Mouse (Mus musculus) liver, embryonic 14 days (tissue): ENCODE data around the gene Ppp3r1. TPM values are rescaled to one million over a fixed set of nuclear protein-coding genes. Genes with fewer than 3 reads are reported as not detected.

ENCODE experiments used
- polyA plus RNA-seq: library from polyadenylated mRNA; depleted of rRNA; stranded (reverse); fragments of >200 nt; gene quantifications from 2 replicates; pipeline ENCODE4 v1.2.3, GENCODE M21; 2012; rRNA removed

Gene Ppp3r1
- 16.0 and 18.2 TPM in 2 replicates for polyA plus RNA-seq

DNA sequence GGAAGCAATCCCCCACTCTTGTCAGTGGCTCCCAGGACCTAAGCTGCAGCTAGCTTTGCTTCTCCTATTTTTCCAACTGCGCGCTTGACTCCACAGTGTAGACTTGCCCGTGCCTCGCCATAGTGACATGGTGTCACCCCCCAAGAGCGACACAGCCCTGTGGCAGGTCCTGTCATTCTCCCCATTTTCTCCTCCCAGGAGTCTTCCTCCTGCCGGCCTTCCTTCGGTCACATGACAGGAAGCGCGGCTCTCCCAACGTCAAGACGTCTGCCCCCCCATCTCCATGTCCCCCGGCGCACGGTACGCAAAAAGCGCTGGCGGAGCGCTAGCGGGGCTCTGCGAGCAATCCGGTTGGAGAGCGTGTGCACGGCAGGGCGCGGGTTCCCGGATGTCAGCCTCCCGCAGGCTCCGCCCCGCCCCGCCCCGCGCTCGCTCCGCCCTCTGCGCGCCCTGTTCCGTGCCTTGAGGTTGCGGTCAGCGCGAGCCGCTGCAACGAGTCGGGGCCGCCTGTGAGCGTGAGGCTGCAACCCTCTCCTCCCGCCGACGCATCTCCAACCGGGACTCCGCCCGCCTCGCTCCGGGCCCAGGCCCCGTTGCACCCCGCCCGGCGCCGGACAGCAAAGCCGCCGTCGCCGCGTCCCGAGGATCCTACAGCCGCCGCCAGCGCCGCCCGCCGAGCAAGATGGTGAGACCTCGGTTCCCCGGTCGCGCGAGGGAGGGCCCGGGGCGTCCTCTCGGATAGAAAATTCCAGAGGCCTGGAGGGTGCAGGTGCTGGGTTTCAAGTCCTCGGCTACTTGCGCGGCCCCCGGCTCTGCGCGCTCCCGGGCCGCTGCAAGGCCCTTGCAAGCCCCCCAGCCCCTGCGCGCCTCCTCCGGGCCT, at the start of gene Ppp3r1:
Ppp3r1 (plus strand) TSS at position 406 of the 880 bp plus-strand sequence.

DNA sequence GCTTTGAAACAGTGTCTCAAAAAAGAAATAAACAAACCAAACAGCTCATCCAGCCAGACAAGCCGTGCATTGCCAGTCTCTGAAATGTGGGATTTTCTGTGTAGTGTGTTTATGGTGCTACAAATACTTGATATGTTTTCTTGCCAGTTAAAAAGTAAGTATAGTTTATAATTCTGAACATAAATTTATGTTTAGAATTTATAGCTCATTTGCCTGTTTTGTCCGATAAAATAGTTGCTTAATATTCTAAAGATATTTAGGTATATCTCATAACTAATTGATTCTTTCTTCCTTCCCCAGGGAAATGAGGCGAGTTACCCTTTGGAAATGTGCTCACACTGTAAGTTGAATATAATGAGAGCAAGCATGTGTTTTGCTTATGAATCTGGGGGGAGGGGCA, 22.7 kb downstream of the Ppp3r1 start, which contains the start of gene Wdr92:
Wdr92 (plus strand) TSS at position 301 of the 400 bp plus-strand sequence.

DNA sequence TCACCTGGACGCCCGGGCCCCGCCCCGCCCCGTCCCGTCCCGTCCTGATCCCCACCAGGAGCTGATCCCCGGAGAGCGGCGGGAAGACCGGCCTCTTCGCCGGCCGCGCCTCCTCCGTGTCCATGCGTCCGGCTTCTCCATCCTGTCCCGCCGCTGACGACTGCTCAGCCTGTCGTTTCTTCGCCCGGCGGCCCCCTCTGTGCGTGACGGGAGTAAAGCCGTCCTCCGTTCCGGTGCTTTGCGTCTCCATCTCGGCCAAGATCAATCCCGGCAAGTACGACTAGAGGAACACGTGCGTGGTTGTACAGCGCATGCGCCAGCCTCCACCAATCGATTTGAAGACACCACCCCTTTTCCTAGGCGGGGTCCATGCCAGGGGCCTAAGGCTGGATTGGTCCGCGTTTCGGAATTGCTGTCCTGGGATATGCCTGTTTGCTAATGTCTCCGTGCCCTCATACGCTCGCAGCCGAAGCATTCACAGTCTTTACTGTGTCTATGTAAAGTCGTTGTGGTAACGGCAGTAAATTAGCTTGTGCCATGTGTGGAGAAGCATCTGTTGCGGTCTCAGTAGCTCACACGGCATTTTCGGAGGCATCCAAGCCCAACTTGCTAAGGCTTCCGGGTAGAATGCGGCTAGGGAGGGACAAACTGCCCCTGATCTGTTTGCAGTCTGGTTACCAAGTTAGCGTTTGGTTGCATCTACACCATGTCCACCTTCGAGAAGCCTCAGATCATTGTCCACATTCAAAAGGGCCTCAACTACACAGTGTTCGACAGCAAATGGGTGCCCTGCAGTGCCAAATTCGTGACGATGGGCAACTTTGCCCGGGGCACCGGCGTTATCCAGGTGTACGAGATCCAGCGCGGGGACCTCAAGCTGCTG, 52.4 kb downstream of the Ppp3r1 start, which contains the start of gene Pno1:
Pno1 (minus strand) TSS at position 311 of the 883 bp plus-strand sequence.

Other genes starting within 250 kb of the Ppp3r1 start
- 3.3 and 4.2 TPM in 2 replicates for gene Fbxo48, start 207.9 kb upstream of the Ppp3r1 start, polyA plus RNA-seq
- gene Cnrip1, start 107.7 kb upstream of the Ppp3r1 start, polyA plus RNA-seq: 2.5 and 2.6 TPM in 2 replicates
- 11.6 and 14.0 TPM in 2 replicates for gene Plek, start 106.9 kb upstream of the Ppp3r1 start, polyA plus RNA-seq
- 6.6 and 7.0 TPM in 2 replicates for gene Wdr92, start 22.8 kb downstream of the Ppp3r1 start, polyA plus RNA-seq
- gene Pno1, start 52.3 kb downstream of the Ppp3r1 start, polyA plus RNA-seq: 13.1 and 14.5 TPM in 2 replicates
- 15.2 and 19.0 TPM in 2 replicates for gene C1d, start 98.3 kb downstream of the Ppp3r1 start, polyA plus RNA-seq